Mouse (Mus musculus) left cerebral cortex, postnatal 36 days (tissue): ENCODE data around the gene Mpped1. TPM values are rescaled to one million over a fixed set of nuclear protein-coding genes. Genes with fewer than 3 reads are reported as not detected.

Experiments
- DNase-seq, 2 experiments: peaks; one replicate each; pipeline ENCODE4 v3.0.0; 2021 to 2022; ENCODE audit warnings: low spot score in 2 of 2, mixed read lengths in 1 of 2
- intact Hi-C: fragments of 180-260 bp; cut with DNase I; formaldehyde crosslinking; loops from one replicate; pipeline ENCODE4 v1.15.1; 2025
- total RNA-seq, 2 experiments: library from RNA; stranded (reverse); gene quantifications; 2 replicates each; pipeline ENCODE4 v1.2.3; 2021

Gene Mpped1
- total RNA-seq: 100 to 1,000 TPM; 194 to 214 TPM

- intact Hi-C loops: no loop called here
- no peak for DNase-seq
These were observed at the start of gene Mpped1 for GRCm38 (mm10) chr15:83779387-83779786. Mpped1 (plus strand) TSS chr15:83779467.

- intact Hi-C loops: no loop called here
- DNase-seq: peak; percentile 30 to 35
These were observed 38.4 kb upstream of the Mpped1 start for GRCm38 (mm10) chr15:83740676-83741422.

- intact Hi-C loops: no loop called here
- no peak for DNase-seq
These were observed 37.2 kb upstream of the Mpped1 start for GRCm38 (mm10) chr15:83742018-83742417.

- peak; percentile 83 to 85 for DNase-seq
- intact Hi-C loops: no loop called here
These were observed 33.0 kb upstream of the Mpped1 start for GRCm38 (mm10) chr15:83746311-83746710.

- no peak for DNase-seq
- intact Hi-C loops: no loop called here
These were observed 30.3 kb upstream of the Mpped1 start for GRCm38 (mm10) chr15:83748986-83749385.

- DNase-seq: no peak
- intact Hi-C loops: no loop called here
These were observed 29.8 kb upstream of the Mpped1 start for GRCm38 (mm10) chr15:83749436-83749835.

GRCm38 (mm10) chr15:83756742-83757141, 22.5 kb upstream of the Mpped1 start:
- DNase-seq: no peak
- intact Hi-C loops: no loop called here

GRCm38 (mm10) chr15:83758958-83759357, 20.3 kb upstream of the Mpped1 start:
- intact Hi-C loops: loop anchor here (1.0 to 2.0 kb wide), 2 partner anchors 95 to 124 kb away; no protein-coding TSS in a partner anchor
- DNase-seq: no peak

- DNase-seq: peak in 1 of 2 experiments; percentile 62
- intact Hi-C loops: loop anchor here (2.0 to 5.0 kb wide), 2 partner anchors 294 to 312 kb away; no protein-coding TSS in a partner anchor
These were observed 18.6 kb upstream of the Mpped1 start for GRCm38 (mm10) chr15:83760683-83761082.

GRCm38 (mm10) chr15:83761512-83761911, 17.8 kb upstream of the Mpped1 start:
- intact Hi-C loops: loop anchor here (2.0 to 5.0 kb wide), 2 partner anchors 293 to 311 kb away; no protein-coding TSS in a partner anchor

GRCm38 (mm10) chr15:83765388-83766029, 13.8 kb upstream of the Mpped1 start:
- no peak for DNase-seq
- intact Hi-C loops: no loop called here

More at GRCm38 (mm10) chr15:83761512-83761911, 17.8 kb upstream of the Mpped1 start:
- no peak for DNase-seq

- no peak for DNase-seq
- intact Hi-C loops: no loop called here
These were observed 7.8 kb upstream of the Mpped1 start for GRCm38 (mm10) chr15:83771346-83772053.

- intact Hi-C loops: no loop called here
- DNase-seq: no peak
These were observed 6.8 kb upstream of the Mpped1 start for GRCm38 (mm10) chr15:83772460-83772859.

GRCm38 (mm10) chr15:83772953-83773352, 6.3 kb upstream of the Mpped1 start:
- no peak for DNase-seq
- intact Hi-C loops: no loop called here

GRCm38 (mm10) chr15:83774922-83775321, 4.3 kb upstream of the Mpped1 start:
- intact Hi-C loops: no loop called here
- DNase-seq: no peak

GRCm38 (mm10) chr15:83776265-83777000, 2.8 kb upstream of the Mpped1 start:
- no peak for DNase-seq
- intact Hi-C loops: no loop called here

GRCm38 (mm10) chr15:83777476-83777875, 1.8 kb upstream of the Mpped1 start:
- intact Hi-C loops: no loop called here

GRCm38 (mm10) chr15:83779855-83780740, 831 bp downstream of the Mpped1 start:
- DNase-seq: no peak
- intact Hi-C loops: loop anchor here (5.0 kb wide), 1 partner anchor 62 kb away; no protein-coding TSS in a partner anchor

More at GRCm38 (mm10) chr15:83777476-83777875, 1.8 kb upstream of the Mpped1 start:
- no peak for DNase-seq
